Mouse (Mus musculus): Measurements from ENCODE around the gene Rbm46.

- no peak for TF ChIP-seq POLR2A (IDR thresholded peaks at IDR 0.05; ENCODE audit: low read depth, low read length)
- no peak for TF ChIP-seq CTCF (IDR thresholded peaks at IDR 0.05; ENCODE audit: borderline replicate concordance, insufficient read depth, low read length)
Measured at GRCm38 (mm10) chr3:82791663-82792062, 84.6 kb downstream of the Rbm46 start.
